Comparison of ENCODE assay signal across 16 mouse cellular contexts in the genomic region with DNA sequence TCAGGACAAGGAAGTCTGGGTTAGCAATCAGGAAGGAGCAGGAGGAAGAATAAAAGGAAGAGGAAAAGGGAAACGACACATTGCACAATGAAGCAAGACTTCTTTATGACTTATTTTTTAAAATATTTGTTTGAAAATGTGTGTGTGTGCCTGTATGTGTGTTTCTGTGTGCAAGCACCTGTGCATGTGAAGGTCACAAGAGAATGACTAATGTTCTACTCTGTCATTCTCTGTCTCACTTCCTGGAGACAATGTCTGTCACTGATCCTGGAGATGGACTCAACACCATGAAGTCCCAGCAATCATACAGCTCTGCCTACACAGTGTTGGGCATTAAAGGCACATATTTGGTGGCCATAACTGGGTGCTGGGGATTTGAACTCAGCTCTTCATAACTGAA.
"Had no signal": no experiment of that assay in that cellular context is flagged by ENCODE, and none has a peak within 500 bp of the region (broad histone marks: within the 10 kb centered on the region; RNA-seq: fewer than 3 reads in every experiment).

No protein-coding gene starts in this region.

- H3K27me3 ChIP-seq: lung, embryonic 15.5 days; midbrain, embryonic 13.5 days; midbrain, embryonic 15.5 days; neural tube, embryonic 12.5 days had no signal

- H3K4me2 ChIP-seq: lung, embryonic 15.5 days; midbrain, embryonic 11.5 days; midbrain, embryonic 13.5 days; midbrain, embryonic 15.5 days; neural tube, embryonic 12.5 days had no signal

- ATAC-seq: liver, postnatal 0 days; lung, postnatal 0 days; midbrain, embryonic 13.5 days; midbrain, embryonic 15.5 days had no signal

- DNase-seq: liver, postnatal 0 days; lung, adult 2 months; lung, postnatal 14 days; lung, postnatal 36 days; right cerebral cortex, postnatal 14 days; thymus, adult 18-20 months; thymus, postnatal 14 days; thymus, postnatal 36 days had no signal

- H3K36me3 ChIP-seq: lung, embryonic 15.5 days; midbrain, embryonic 13.5 days; midbrain, embryonic 15.5 days; neural tube, embryonic 12.5 days had no signal

- H3K27ac ChIP-seq: lung, embryonic 15.5 days; macrophage; midbrain, embryonic 13.5 days; midbrain, embryonic 15.5 days; neural tube, embryonic 12.5 days had no signal

- H3K4me1 ChIP-seq: lung, embryonic 15.5 days; midbrain, embryonic 13.5 days; midbrain, embryonic 15.5 days; neural tube, embryonic 12.5 days had no signal

- H3K4me3 ChIP-seq: lung, embryonic 15.5 days; megakaryocyte, embryonic 14.5 days; midbrain, embryonic 13.5 days; midbrain, embryonic 15.5 days; neural tube, embryonic 12.5 days had no signal

- H3K9me3 ChIP-seq: lung, embryonic 15.5 days; megakaryocyte, embryonic 14.5 days; midbrain, embryonic 13.5 days; midbrain, embryonic 15.5 days; neural tube, embryonic 12.5 days had no signal

- H3K9ac ChIP-seq: liver, postnatal 0 days; lung, embryonic 15.5 days; midbrain, embryonic 13.5 days; midbrain, embryonic 15.5 days; neural tube, embryonic 12.5 days had no signal
